Mouse (Mus musculus) T-helper 1 cell (primary cell): Measurements from ENCODE around the gene Dnajb1.
"Not testable (repeated sequence)": the region's sequence is repeated elsewhere in the genome, so short reads cannot be mapped to it uniquely, and the experiment has no call there.

Experiments used
- in situ Hi-C: fragments of 300-600 bp; cut with MboI, MseI; formaldehyde crosslinking; loops from one replicate; pipeline ENCODE4 v1.15.1; 2025; ENCODE audit warnings: high pct_unique_total_duplicates

Gene Dnajb1

GRCm38 (mm10) chr8:83607661-83608397 lies at the start of gene Dnajb1, which contains the start of gene Tecr:
Gene Dnajb1, plus strand, starts transcription at chr8:83608193.
Gene Tecr, minus strand, starts transcription at chr8:83607971.
- in situ Hi-C loops, result no loop called here

GRCm38 (mm10) chr8:83562669-83563068 lies 45.3 kb upstream of the Dnajb1 start:
- in situ Hi-C loops, result no loop called here

- in situ Hi-C loops, result no loop called here
Observed at GRCm38 (mm10) chr8:83563246-83563645, 44.7 kb upstream of the Dnajb1 start.

GRCm38 (mm10) chr8:83565731-83566375 lies 42.1 kb upstream of the Dnajb1 start:
- in situ Hi-C loops, result no loop called here

GRCm38 (mm10) chr8:83566469-83567395 lies 41.3 kb upstream of the Dnajb1 start, which contains the start of gene Ndufb7:
Gene Ndufb7, plus strand, starts transcription at chr8:83566671.
- in situ Hi-C loops, result no loop called here

GRCm38 (mm10) chr8:83567668-83568067 lies 40.3 kb upstream of the Dnajb1 start:
- in situ Hi-C loops, result no loop called here

- in situ Hi-C loops, result no loop called here
Observed at GRCm38 (mm10) chr8:83568128-83568527, 39.9 kb upstream of the Dnajb1 start.

GRCm38 (mm10) chr8:83568755-83569154 lies 39.2 kb upstream of the Dnajb1 start:
- in situ Hi-C loops, result no loop called here

- in situ Hi-C loops, result no loop called here
Observed at GRCm38 (mm10) chr8:83569165-83569564, 38.8 kb upstream of the Dnajb1 start.

GRCm38 (mm10) chr8:83570272-83571000 lies 37.6 kb upstream of the Dnajb1 start:
- in situ Hi-C loops, result no loop called here

GRCm38 (mm10) chr8:83571001-83571340 lies 37.0 kb upstream of the Dnajb1 start:
- in situ Hi-C loops, result not testable (repeated sequence)

- in situ Hi-C loops, result no loop called here
Observed at GRCm38 (mm10) chr8:83571791-83572190, 36.2 kb upstream of the Dnajb1 start.

GRCm38 (mm10) chr8:83572246-83572812 lies 35.7 kb upstream of the Dnajb1 start:
- in situ Hi-C loops, result no loop called here

GRCm38 (mm10) chr8:83573140-83573875 lies 34.7 kb upstream of the Dnajb1 start:
- in situ Hi-C loops, result no loop called here

GRCm38 (mm10) chr8:83574631-83575315 lies 33.2 kb upstream of the Dnajb1 start:
- in situ Hi-C loops, result no loop called here

GRCm38 (mm10) chr8:83575561-83576515 lies 32.2 kb upstream of the Dnajb1 start:
- in situ Hi-C loops, result no loop called here

GRCm38 (mm10) chr8:83576516-83576895 lies 31.5 kb upstream of the Dnajb1 start:
- in situ Hi-C loops, result no loop called here

GRCm38 (mm10) chr8:83576921-83577320 lies 31.1 kb upstream of the Dnajb1 start:
- in situ Hi-C loops, result no loop called here

GRCm38 (mm10) chr8:83577384-83577791 lies 30.6 kb upstream of the Dnajb1 start:
- in situ Hi-C loops, result no loop called here
